Mouse (Mus musculus) CH12.LX (cell line): ENCODE data around the gene Gm20388. TPM values are rescaled to one million over a fixed set of nuclear protein-coding genes. Genes with fewer than 3 reads are reported as not detected.

Source experiments
- DNase-seq: peaks from one replicate; pipeline ENCODE4 v3.0.0-alpha.2; 2013; ENCODE audit errors: extremely low read depth
- H3K27ac ChIP-seq: 2 replicates; pipeline ENCODE4 v1.5.1; 2012; ENCODE audit warnings: low read depth, mild to moderate bottlenecking, control low read depth, moderate library complexity; ENCODE audit not compliant: insufficient read depth
- H3K27me3 ChIP-seq: replicated peaks from 2 replicates; pipeline ENCODE3; 2012; ENCODE audit warnings: inconsistent platforms
- H3K36me3 ChIP-seq, 2 experiments: replicated peaks in 1 of 2; 2 replicates each; pipeline versions ENCODE3 to v1.6.1; 2012; ENCODE audit warnings: inconsistent platforms in 1 of 2, low read length in 1 of 2, mild to moderate bottlenecking in 1 of 2, mixed read lengths in 1 of 2, moderate library complexity in 1 of 2; ENCODE audit not compliant: control insufficient read depth in 1 of 2, insufficient read depth in 1 of 2
- H3K4me1 ChIP-seq, 2 experiments: 2 replicates each; pipeline ENCODE4 v1.6.1; 2012; ENCODE audit warnings: inconsistent platforms in 1 of 2, moderate library complexity in 1 of 2; ENCODE audit not compliant: insufficient read depth in 2 of 2, control insufficient read depth in 1 of 2
- H3K4me2 ChIP-seq: 2 replicates; pipeline ENCODE4 v1.6.1; 2012; ENCODE audit warnings: low read depth, mild to moderate bottlenecking, control low read depth; ENCODE audit not compliant: poor library complexity, insufficient read depth, severe bottlenecking
- H3K4me3 ChIP-seq, 3 experiments: fragments of 150-350 bp in 1 of 3; sonication (generic) in 1 of 3; replicated peaks in 1 of 3; 2 replicates each; pipeline versions ENCODE3 to v1.5.1; 2011 to 2012; ENCODE audit warnings: low read depth in 2 of 3, low read length in 2 of 3, mild to moderate bottlenecking in 2 of 3, moderate library complexity in 2 of 3, control low read depth in 1 of 3, improper control_type of control experiment in 1 of 3, inconsistent platforms in 1 of 3, mixed read lengths in 1 of 3; ENCODE audit not compliant: poor library complexity in 1 of 3
- H3K79me2 ChIP-seq: replicated peaks from 2 replicates; pipeline ENCODE4 v1.6.1; 2012; ENCODE audit warnings: mild to moderate bottlenecking, moderate library complexity; ENCODE audit not compliant: control insufficient read depth, poor library complexity, insufficient read depth, severe bottlenecking; ENCODE audit errors: extremely low read depth
- H3K9ac ChIP-seq: 2 replicates; pipeline ENCODE4 v1.6.1; 2012; ENCODE audit warnings: low read depth, mild to moderate bottlenecking, control low read depth, moderate library complexity; ENCODE audit not compliant: insufficient read depth
- H3K9me3 ChIP-seq: replicated peaks from 2 replicates; pipeline ENCODE3; 2012; ENCODE audit warnings: low read length, inconsistent platforms, mixed read lengths
- BHLHE40 ChIP-seq: IDR thresholded peaks from 2 replicates; pipeline ENCODE4 v1.6.1; 2011; ENCODE audit warnings: mild to moderate bottlenecking, low read depth, low read length, improper control_type of control experiment
- CHD1 ChIP-seq: IDR thresholded peaks from 2 replicates; pipeline ENCODE4 v1.6.1; 2012; ENCODE audit warnings: low read depth, low read length, improper control_type of control experiment, inconsistent platforms
- CHD2 ChIP-seq: IDR thresholded peaks from 2 replicates; pipeline ENCODE4 v1.6.1; 2011; ENCODE audit warnings: low read length, improper control_type of control experiment
- E2F4 ChIP-seq: IDR thresholded peaks from 2 replicates; pipeline ENCODE4 v1.6.1; 2011; ENCODE audit warnings: low read depth, low read length, improper control_type of control experiment; ENCODE audit not compliant: insufficient replicate concordance
- ELF1 ChIP-seq: IDR thresholded peaks from 2 replicates; pipeline ENCODE4 v1.6.1; 2014; ENCODE audit warnings: low read depth, mild to moderate bottlenecking, inconsistent platforms, low read length, improper control_type of control experiment
- EP300 ChIP-seq: IDR thresholded peaks from 2 replicates; pipeline ENCODE4 v1.6.1; 2011; ENCODE audit warnings: low read length, improper control_type of control experiment
- ETS1 ChIP-seq: conservative IDR thresholded peaks from 2 replicates; pipeline ENCODE4 v1.6.1; 2012; ENCODE audit warnings: low read depth, mild to moderate bottlenecking, inconsistent platforms, low read length, improper control_type of control experiment, moderate library complexity
- GABPA ChIP-seq: IDR thresholded peaks from 2 replicates; pipeline ENCODE4 v1.6.1; 2012; ENCODE audit warnings: low read depth, low read length, improper control_type of control experiment, inconsistent platforms; ENCODE audit not compliant: insufficient replicate concordance
- HCFC1 ChIP-seq: IDR thresholded peaks from 2 replicates; pipeline ENCODE4 v1.6.1; 2012; ENCODE audit warnings: low read depth, mild to moderate bottlenecking, inconsistent platforms, low read length, improper control_type of control experiment
- IRF4 ChIP-seq: IDR thresholded peaks from 2 replicates; pipeline ENCODE4 v1.6.1; 2014; ENCODE audit warnings: low read depth, mild to moderate bottlenecking, inconsistent platforms, low read length, improper control_type of control experiment
- JUN ChIP-seq: IDR thresholded peaks from 2 replicates; pipeline ENCODE4 v1.6.1; 2011; ENCODE audit warnings: low read depth, mild to moderate bottlenecking, low read length, improper control_type of control experiment, moderate library complexity; ENCODE audit not compliant: insufficient read depth
- JUND ChIP-seq: conservative IDR thresholded peaks from 2 replicates; pipeline ENCODE4 v1.6.1; 2011; ENCODE audit warnings: low read depth, low read length, improper control_type of control experiment
- KAT2A ChIP-seq: IDR thresholded peaks from 2 replicates; pipeline ENCODE4 v1.6.1; 2012; ENCODE audit warnings: low read length, improper control_type of control experiment, inconsistent platforms; ENCODE audit not compliant: insufficient replicate concordance
- MAFK ChIP-seq: IDR thresholded peaks from 2 replicates; pipeline ENCODE4 v1.6.1; 2011; ENCODE audit warnings: low read length, improper control_type of control experiment; ENCODE audit not compliant: insufficient replicate concordance
- MAX ChIP-seq: IDR thresholded peaks from 2 replicates; pipeline ENCODE4 v1.6.1; 2011; ENCODE audit warnings: low read length, improper control_type of control experiment
- MAZ ChIP-seq: IDR thresholded peaks from 2 replicates; pipeline ENCODE4 v1.6.1; 2012; ENCODE audit warnings: low read depth, mild to moderate bottlenecking, inconsistent platforms, low read length, improper control_type of control experiment, moderate library complexity
- MEF2A ChIP-seq: IDR thresholded peaks from 2 replicates; pipeline ENCODE4 v1.6.1; 2014; ENCODE audit warnings: low read depth, mild to moderate bottlenecking, inconsistent platforms, low read length, improper control_type of control experiment, borderline replicate concordance
- MXI1 ChIP-seq: IDR thresholded peaks from 2 replicates; pipeline ENCODE4 v1.6.1; 2011; ENCODE audit warnings: mild to moderate bottlenecking, low read depth, low read length, improper control_type of control experiment
- MYC ChIP-seq: IDR thresholded peaks from 2 replicates; pipeline ENCODE4 v1.6.1; 2011; ENCODE audit warnings: low read depth, mild to moderate bottlenecking, improper control_type of control experiment, low read length
- NELFE ChIP-seq: IDR thresholded peaks from 2 replicates; pipeline ENCODE4 v1.6.1; 2011; ENCODE audit warnings: low read depth, low read length, improper control_type of control experiment
- NRF1 ChIP-seq: IDR thresholded peaks from 2 replicates; pipeline ENCODE4 v1.6.1; 2014; ENCODE audit warnings: low read depth, mild to moderate bottlenecking, inconsistent platforms, low read length, improper control_type of control experiment, moderate library complexity
- POLR2A ChIP-seq: IDR thresholded peaks from 2 replicates; pipeline ENCODE4 v1.6.1; 2011; ENCODE audit warnings: low read depth, mild to moderate bottlenecking, improper control_type of control experiment, low read length
- POLR2AphosphoS2 ChIP-seq: IDR thresholded peaks from 2 replicates; pipeline ENCODE4 v1.6.1; 2011; ENCODE audit warnings: low read depth, low read length, improper control_type of control experiment
- RCOR1 ChIP-seq: conservative IDR thresholded peaks from 2 replicates; pipeline ENCODE4 v1.6.1; 2012; ENCODE audit warnings: low read depth, mild to moderate bottlenecking, inconsistent platforms, low read length, improper control_type of control experiment
- SIN3A ChIP-seq: IDR thresholded peaks from 2 replicates; pipeline ENCODE4 v1.6.1; 2012; ENCODE audit warnings: low read length, improper control_type of control experiment, inconsistent platforms
- TBP ChIP-seq: conservative IDR thresholded peaks from 2 replicates; pipeline ENCODE4 v1.6.1; 2011; ENCODE audit warnings: low read depth, low read length, improper control_type of control experiment
- TCF12 ChIP-seq: IDR thresholded peaks from 2 replicates; pipeline ENCODE4 v1.6.1; 2014; ENCODE audit warnings: low read depth, mild to moderate bottlenecking, inconsistent platforms, low read length, improper control_type of control experiment
- UBTF ChIP-seq: IDR thresholded peaks from 2 replicates; pipeline ENCODE4 v1.6.1; 2012; ENCODE audit warnings: low read depth, mild to moderate bottlenecking, inconsistent platforms, low read length, improper control_type of control experiment, moderate library complexity
- USF1 ChIP-seq: IDR thresholded peaks from 2 replicates; pipeline ENCODE4 v1.6.1; 2014; ENCODE audit warnings: low read depth, mild to moderate bottlenecking, inconsistent platforms, low read length, improper control_type of control experiment
- USF2 ChIP-seq: conservative IDR thresholded peaks from 2 replicates; pipeline ENCODE4 v1.6.1; 2011; ENCODE audit warnings: low read depth, low read length, improper control_type of control experiment
- ZC3H11A ChIP-seq: IDR thresholded peaks from 2 replicates; pipeline ENCODE4 v1.6.1; 2012; ENCODE audit warnings: low read depth, mild to moderate bottlenecking, inconsistent platforms, low read length, improper control_type of control experiment
- ZMIZ1 ChIP-seq: IDR thresholded peaks from 2 replicates; pipeline ENCODE4 v1.6.1; 2012; ENCODE audit warnings: low read depth, mild to moderate bottlenecking, inconsistent platforms, low read length, improper control_type of control experiment
- ZNF384 ChIP-seq: IDR thresholded peaks from 2 replicates; pipeline ENCODE4 v1.6.1; 2012; ENCODE audit warnings: low read depth, low read length, improper control_type of control experiment, inconsistent platforms
- dilution Hi-C: fragments of 300-500 bp; cut with MboI; formaldehyde crosslinking; loops from 2 replicates; pipeline ENCODE4 v1.14.3; 2020; ENCODE audit warnings: low sequenced_read_pairs; ENCODE audit not compliant: extremely low pct_unique_long_range_greater_than_20kb, extremely low pct_ligation_motif_present
- in situ Hi-C: fragments of 300-500 bp; cut with MboI; formaldehyde crosslinking; loops from 3 replicates; pipeline ENCODE4 v1.14.3; 2019; ENCODE audit warnings: low sequenced_read_pairs, low pct_ligation_motif_present, low pct_unique_long_range_greater_than_20kb, mixed read lengths
- polyA plus RNA-seq: library from polyadenylated mRNA; unstranded; fragments of >175 nt; gene quantifications from 2 replicates; pipeline ENCODE4 v1.2.1, GENCODE M21; 2012; ENCODE audit warnings: low read depth; ENCODE audit not compliant: insufficient read length
- total RNA-seq, 2 experiments: library from RNA; depleted of rRNA; stranded (reverse); fragments of 300-350 nt in 1 of 2; fragments of >200 nt in 1 of 2; gene quantifications; 2 replicates each; pipeline ENCODE4 v1.2.3; 2012 to 2014

Gm20388 gene
- total and polyA plus RNA-seq, 3 experiments = 14.8 to 26.3 (median 22.2) TPM

GRCm38 (mm10) chr8:123849352-123849751 lies 3938.7 kb downstream of the Gm20388 start:
- DNase-seq = peak; percentile 88
- Histone ChIP-seq H3K79me2 (peaks cover 13% of the 10 kb centered on the region; the same call in 1 of the 2 replicates), H3K36me3 (peaks cover 1 to 27% of the 10 kb centered on the region in 2 experiments), H3K9me3 (no peaks in the 10 kb centered on the region), H3K4me3 (peak overlapping the region; percentile 59 to 80 (median 74)), H3K27ac (no peak overlapping the region), H3K9ac (peak overlapping the region; percentile 95), H3K4me2 (peak overlapping the region; percentile 76; the same call in 1 of the 2 replicates), H3K27me3 (no peaks in the 10 kb centered on the region), H3K4me1 (peaks cover 3 to 43% of the 10 kb centered on the region in 2 experiments; a peak in 3 of 4 replicates)
- in situ Hi-C loops = no loop called here
- dilution Hi-C loops = no loop called here
- TF ChIP-seq JUN (peak; percentile 94), MAZ (peak; percentile 85; the same call in 1 of the 2 replicates), NRF1 (no peak), JUND (peak; percentile 98), TCF12 (peak; percentile 43; the same call in 1 of the 2 replicates), CHD2 (peak; percentile 28; the same call in 1 of the 2 replicates), SIN3A (peak; percentile 90), TBP (peak; percentile 80), MEF2A (no peak; the same call in 1 of the 2 replicates), MXI1 (peak; percentile 90), ELF1 (peak; percentile 91), NELFE (peak; percentile 66), USF1 (peak; percentile 85), BHLHE40 (peak; percentile 97), EP300 (0 out of 2 replicates have a peak, but pooled peaks have one; percentile 36), MAFK (0 out of 2 replicates have a peak, but pooled peaks have one; percentile 20), MAX (peak; percentile 89), RCOR1 (0 out of 2 replicates have a peak, but pooled peaks have one; percentile 25), E2F4 (0 out of 2 replicates have a peak, but pooled peaks have one; percentile 26), GABPA (no peak), ETS1 (peak; percentile 61; the same call in 1 of the 2 replicates), ZMIZ1 (peak; percentile 67; the same call in 1 of the 2 replicates), POLR2A (peak; percentile 72), ZNF384 (no peak), HCFC1 (peak; percentile 75), UBTF (no peak), IRF4 (no peak), CHD1 (no peak; the same call in 1 of the 2 replicates), POLR2AphosphoS2 (peak; percentile 45; the same call in 1 of the 2 replicates), USF2 (peak; percentile 74), ZC3H11A (no peak), KAT2A (0 out of 2 replicates have a peak, but pooled peaks have one; percentile 45), MYC (peak; percentile 72)
